Mouse (Mus musculus) B cell, adult 2 months (primary cell): ENCODE measurements at regions not wholly inside any gene's neighbourhood (a gene's known extent, or its start where the extent isn't known, plus 50 kb on each side); places are given as distances from the start of the nearest gene placed in this dataset.

Source experiments
- DNase-seq, 2 experiments: peaks; one replicate each; pipeline ENCODE4 v3.0.0; 2022

- no peak for DNase-seq
Measured at GRCm38 (mm10) chr8:126655565-126655964, 61.8 kb upstream of the Irf2bp2 start.

- DNase-seq, result no peak
Measured at GRCm38 (mm10) chr8:126654353-126654752, 60.6 kb upstream of the Irf2bp2 start.

- DNase-seq, result peak; percentile 39 to 44
Measured at GRCm38 (mm10) chr8:126652151-126652550, 58.4 kb upstream of the Irf2bp2 start.

- no peak for DNase-seq
Measured at GRCm38 (mm10) chr8:126650945-126651344, 57.2 kb upstream of the Irf2bp2 start.

GRCm38 (mm10) chr8:126649305-126649704, 55.5 kb upstream of the Irf2bp2 start:
- no peak for DNase-seq

- no peak for DNase-seq
Measured at GRCm38 (mm10) chr8:126647350-126647749, 53.6 kb upstream of the Irf2bp2 start.

GRCm38 (mm10) chr8:126646604-126647311, 53.0 kb upstream of the Irf2bp2 start:
- no peak for DNase-seq

GRCm38 (mm10) chr8:126644179-126644578, 50.4 kb upstream of the Irf2bp2 start:
- no peak for DNase-seq
